Mouse (Mus musculus) MEL (cell line): ENCODE results near the gene Med13l. TPM values are rescaled to one million over a fixed set of nuclear protein-coding genes. Genes with fewer than 3 reads are reported as not detected.

Experiments
- DNase-seq: peaks from one replicate; pipeline ENCODE4 v3.0.0; 2011; ENCODE audit warnings: low read depth, low spot score
- H3K27ac ChIP-seq: 2 replicates; pipeline ENCODE4 v1.5.1; 2012; ENCODE audit warnings: low read depth, mild to moderate bottlenecking, control low read depth, low read length, moderate library complexity; ENCODE audit not compliant: control insufficient read depth
- H3K27me3 ChIP-seq, 2 experiments: fragments of 150-350 bp in 1 of 2; sonication (generic) in 1 of 2; 2 replicates each; pipeline ENCODE4 v1.6.1; 2012; ENCODE audit warnings: low read length in 2 of 2, mild to moderate bottlenecking in 2 of 2, improper control_type of control experiment in 1 of 2, moderate library complexity in 1 of 2; ENCODE audit not compliant: insufficient read depth in 2 of 2, control insufficient read depth in 1 of 2
- H3K36me3 ChIP-seq, 2 experiments: 2 replicates each; pipeline ENCODE4 v1.6.1; 2012 to 2014; ENCODE audit warnings: low read length in 2 of 2, improper control_type of control experiment in 1 of 2, inconsistent platforms in 1 of 2, mild to moderate bottlenecking in 1 of 2; ENCODE audit not compliant: insufficient read depth in 2 of 2, control insufficient read depth in 1 of 2
- H3K4me1 ChIP-seq, 2 experiments: fragments of 150-350 bp in 1 of 2; sonication (generic) in 1 of 2; 2 replicates each; pipeline ENCODE4 v1.6.1; 2012; ENCODE audit warnings: low read length in 2 of 2, improper control_type of control experiment in 1 of 2, mild to moderate bottlenecking in 1 of 2; ENCODE audit not compliant: insufficient read depth in 2 of 2, control insufficient read depth in 1 of 2
- H3K4me3 ChIP-seq, 2 experiments: fragments of 150-350 bp in 1 of 2; sonication (generic) in 1 of 2; 2 replicates each; pipeline ENCODE4 v1.5.1; 2012; ENCODE audit warnings: low read depth in 2 of 2, low read length in 2 of 2, mild to moderate bottlenecking in 2 of 2, moderate library complexity in 2 of 2, control low read depth in 1 of 2, improper control_type of control experiment in 1 of 2; ENCODE audit not compliant: control insufficient read depth in 1 of 2, insufficient read depth in 1 of 2
- H3K79me2 ChIP-seq: 2 replicates; pipeline ENCODE4 v1.6.1; 2012; ENCODE audit warnings: mild to moderate bottlenecking, low read length, moderate library complexity; ENCODE audit not compliant: control insufficient read depth, poor library complexity, insufficient read depth
- H3K9ac ChIP-seq: 2 replicates; pipeline ENCODE4 v1.6.1; 2012; ENCODE audit warnings: low read depth, mild to moderate bottlenecking, control low read depth, low read length, moderate library complexity; ENCODE audit not compliant: control insufficient read depth, poor library complexity, severe bottlenecking
- H3K9me3 ChIP-seq: fragments of 150-350 bp; sonication (generic); replicated peaks from 2 replicates; pipeline ENCODE4 v1.6.1; 2012; ENCODE audit warnings: mild to moderate bottlenecking, low read length, improper control_type of control experiment, moderate library complexity; ENCODE audit not compliant: insufficient read depth
- CHD1 ChIP-seq: IDR thresholded peaks from 2 replicates; pipeline ENCODE4 v1.6.1; 2012; ENCODE audit warnings: low read depth, mild to moderate bottlenecking, inconsistent platforms, low read length, improper control_type of control experiment
- CHD2 ChIP-seq: IDR thresholded peaks from 2 replicates; pipeline ENCODE4 v1.6.1; 2011; ENCODE audit warnings: low read length, improper control_type of control experiment
- EP300 ChIP-seq, 2 experiments: IDR thresholded peaks; 2 replicates each; pipeline ENCODE4 v1.6.1; 2011; ENCODE audit warnings: improper control_type of control experiment in 2 of 2, low read length in 2 of 2, low read depth in 1 of 2, mild to moderate bottlenecking in 1 of 2
- JUND ChIP-seq: IDR thresholded peaks from 2 replicates; pipeline ENCODE4 v1.6.1; 2011; ENCODE audit warnings: low read depth, mild to moderate bottlenecking, improper control_type of control experiment, low read length
- KAT2A ChIP-seq: conservative IDR thresholded peaks from 2 replicates; pipeline ENCODE4 v1.6.1; 2012; ENCODE audit warnings: low read depth, low read length, improper control_type of control experiment, inconsistent platforms
- MAX ChIP-seq: IDR thresholded peaks from 2 replicates; pipeline ENCODE4 v1.6.1; 2011; ENCODE audit warnings: low read length, improper control_type of control experiment
- MAZ ChIP-seq: IDR thresholded peaks from 2 replicates; pipeline ENCODE4 v1.6.1; 2012; ENCODE audit warnings: low read depth, mild to moderate bottlenecking, inconsistent platforms, low read length, improper control_type of control experiment
- MXI1 ChIP-seq: IDR thresholded peaks from 2 replicates; pipeline ENCODE4 v1.6.1; 2011; ENCODE audit warnings: mild to moderate bottlenecking, low read depth, low read length, improper control_type of control experiment
- MYC ChIP-seq: IDR thresholded peaks from 2 replicates; pipeline ENCODE4 v1.6.1; 2011; ENCODE audit warnings: low read depth, mild to moderate bottlenecking, low read length, improper control_type of control experiment, moderate library complexity
- NRF1 ChIP-seq: IDR thresholded peaks from 2 replicates; pipeline ENCODE4 v1.6.1; 2014; ENCODE audit warnings: low read depth, mild to moderate bottlenecking, inconsistent platforms, low read length, improper control_type of control experiment, moderate library complexity; ENCODE audit not compliant: poor library complexity, insufficient read depth, severe bottlenecking
- POLR2AphosphoS2 ChIP-seq: IDR thresholded peaks from 2 replicates; pipeline ENCODE4 v1.6.1; 2011; ENCODE audit warnings: low read length, improper control_type of control experiment
- RAD21 ChIP-seq: IDR thresholded peaks from 2 replicates; pipeline ENCODE4 v1.6.1; 2011; ENCODE audit warnings: mild to moderate bottlenecking, low read depth, low read length, improper control_type of control experiment
- SIN3A ChIP-seq: IDR thresholded peaks from 2 replicates; pipeline ENCODE4 v1.6.1; 2012; ENCODE audit warnings: low read length, improper control_type of control experiment, inconsistent platforms
- SMC3 ChIP-seq: IDR thresholded peaks from 2 replicates; pipeline ENCODE4 v1.6.1; 2011; ENCODE audit warnings: low read depth, low read length, improper control_type of control experiment
- TBP ChIP-seq: IDR thresholded peaks from 2 replicates; pipeline ENCODE4 v1.8.0; 2011; ENCODE audit warnings: low read depth, low read length, improper control_type of control experiment
- USF1 ChIP-seq: IDR thresholded peaks from 2 replicates; pipeline ENCODE4 v1.6.1; 2014; ENCODE audit warnings: low read depth, mild to moderate bottlenecking, inconsistent platforms, low read length, improper control_type of control experiment, moderate library complexity
- USF2 ChIP-seq, 2 experiments: IDR thresholded peaks; 2 replicates each; pipeline ENCODE4 v1.6.1; 2011 to 2012; ENCODE audit warnings: improper control_type of control experiment in 2 of 2, low read length in 2 of 2, borderline replicate concordance in 1 of 2, inconsistent platforms in 1 of 2, low read depth in 1 of 2, mild to moderate bottlenecking in 1 of 2; ENCODE audit not compliant: insufficient read depth in 1 of 2
- polyA plus RNA-seq, 2 experiments: library from polyadenylated mRNA; stranded (reverse) in 1 of 2; unstranded in 1 of 2; fragments of >175 nt in 1 of 2; fragments of >200 nt in 1 of 2; gene quantifications; 2 replicates each; pipeline versions ENCODE4 v1.2.1 to v1.2.4; 2012; ENCODE audit warnings: low replicate concordance in 2 of 2, low read depth in 1 of 2; ENCODE audit not compliant: insufficient read length in 2 of 2, insufficient read depth in 1 of 2, missing spikeins in 1 of 2
- total RNA-seq: library from RNA; depleted of rRNA; stranded (reverse); fragments of 300-350 nt; gene quantifications from 2 replicates; pipeline ENCODE4 v1.2.3, GENCODE M21; 2012

The Med13l gene
- total and polyA plus RNA-seq, 3 experiments = 13.4 to 16.1 TPM; not detected in 1

DNA sequence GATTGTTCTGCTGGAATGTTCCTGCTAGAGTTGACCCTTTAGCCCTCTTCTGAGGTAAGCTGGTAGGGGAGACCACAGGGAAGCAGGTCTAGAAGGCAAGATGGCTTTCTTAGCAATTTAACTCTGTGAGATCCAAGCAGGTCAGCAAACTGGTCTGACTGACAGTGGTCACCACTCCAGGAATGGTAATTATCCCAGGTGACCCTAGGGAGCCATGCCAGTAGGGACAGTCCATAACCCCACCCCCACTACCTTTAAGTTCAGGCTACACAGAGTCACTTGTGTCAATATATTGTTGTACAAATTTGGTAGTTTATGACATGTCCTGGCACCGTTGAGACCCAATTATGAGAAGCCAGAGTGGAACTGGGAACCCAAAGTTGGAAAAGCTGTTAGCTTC, 47.5 kb upstream of the Med13l start:
- TF ChIP-seq CHD2 = no peak
- no peak for TF ChIP-seq SMC3
- no peak for TF ChIP-seq CHD1
- TF ChIP-seq KAT2A = no peak
- no peak for TF ChIP-seq MAZ
- no peak for TF ChIP-seq POLR2AphosphoS2
- no peak for TF ChIP-seq USF1
- no peak for TF ChIP-seq EP300 (IDR thresholded peaks at IDR 0.05; ENCODE audit: low read depth in 1 of 2, low read length in 2 of 2)
- no peak for TF ChIP-seq MXI1
- no peak for TF ChIP-seq JUND
- no peak for TF ChIP-seq TBP
- TF ChIP-seq RAD21 = no peak
- TF ChIP-seq NRF1 = no peak
- TF ChIP-seq USF2 (IDR thresholded peaks at IDR 0.05; ENCODE audit: borderline replicate concordance in 1 of 2, insufficient read depth in 1 of 2, low read depth in 1 of 2, low read length in 2 of 2) = no peak
- no peaks in the 10 kb centered on the region for H3K9me3 ChIP-seq
- no peak overlapping the region for H3K4me3 ChIP-seq
- DNase-seq = no peak
- no peaks in the 10 kb centered on the region for H3K79me2 ChIP-seq
- H3K27ac ChIP-seq = no peak overlapping the region
- no peaks in the 10 kb centered on the region for H3K27me3 ChIP-seq
- H3K9ac ChIP-seq = no peak overlapping the region
- H3K4me1 ChIP-seq = no peaks in the 10 kb centered on the region
- H3K36me3 ChIP-seq = no peaks in the 10 kb centered on the region

DNA sequence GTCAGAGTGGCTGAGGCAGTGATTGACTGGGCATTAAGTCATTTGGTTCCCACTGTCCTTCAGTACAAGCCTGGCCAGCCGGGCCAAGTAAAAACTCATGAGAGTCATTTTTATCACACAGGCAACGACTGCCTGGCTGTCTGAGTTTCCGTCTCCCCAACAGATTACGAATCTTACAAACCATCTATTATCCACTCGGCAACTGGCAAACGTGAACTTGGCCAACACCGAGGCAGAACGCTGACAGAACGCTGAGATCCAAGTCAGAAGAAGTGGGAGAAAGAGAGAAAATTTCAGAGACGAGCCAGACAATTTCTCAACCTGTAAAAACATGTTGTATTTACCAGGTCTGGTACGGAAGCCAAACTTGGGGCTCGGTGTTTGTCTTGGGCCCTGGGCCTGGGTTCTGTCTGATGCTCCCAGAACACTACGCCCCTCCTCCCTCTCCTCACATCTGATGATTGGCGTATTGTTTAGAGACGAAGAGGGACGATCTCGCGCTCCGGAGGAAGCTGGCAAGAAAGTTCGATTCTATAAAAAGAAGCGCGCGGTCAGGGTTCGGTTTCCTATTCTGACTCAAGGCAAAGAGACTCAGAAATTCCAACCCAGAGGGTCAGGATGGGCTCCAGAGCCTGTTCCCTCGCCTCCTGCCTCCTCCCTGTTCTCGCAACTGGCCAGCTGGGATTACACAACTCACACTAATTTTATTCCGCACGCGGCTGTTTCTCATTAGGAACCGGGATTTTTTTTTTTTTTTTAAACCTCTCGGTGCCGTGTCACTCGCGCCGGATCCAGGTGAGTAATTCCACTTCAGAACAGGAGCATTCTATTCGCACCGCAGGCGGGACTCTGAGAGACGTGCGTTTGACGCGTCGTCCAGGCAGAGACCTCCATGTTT, 46.6 kb upstream of the Med13l start:
- TF ChIP-seq KAT2A (no peak), MYC (no peak), MXI1 (no peak), MAX (no peak), SIN3A (no peak), USF1 (no peak)
- H3K79me2 ChIP-seq = no peaks in the 10 kb centered on the region
- H3K4me3 ChIP-seq = no peak overlapping the region
- no peaks in the 10 kb centered on the region for H3K9me3 ChIP-seq
- no peaks in the 10 kb centered on the region for H3K36me3 ChIP-seq
- no peaks in the 10 kb centered on the region for H3K27me3 ChIP-seq
- H3K9ac ChIP-seq = no peak overlapping the region
- no peaks in the 10 kb centered on the region for H3K4me1 ChIP-seq
- no peak overlapping the region for H3K27ac ChIP-seq
- DNase-seq = no peak
